In genomic region chr2:31880868-31881267, GRCm38 (mm10) we compare ENCODE assay signal across 10 mouse cellular contexts. TPM values are rescaled to one million over a fixed set of nuclear protein-coding genes. Genes with fewer than 3 reads are reported as not detected.
DNase-seq lines count a peak whose midpoint lies in the region; ATAC-seq lines count a peak whose summit lies in the region.
"Had no signal": no experiment of that assay in that cellular context is flagged by ENCODE, and none has a peak within 500 bp of the region (broad histone marks: within the 10 kb centered on the region; RNA-seq: fewer than 3 reads in every experiment).

No protein-coding gene starts in this region.

- no peak for ATAC-seq in megakaryocyte, adult 5-6 weeks (ENCODE audit: poor library complexity, severe bottlenecking)
- ATAC-seq: intestine, postnatal 0 days had no signal

- intact Hi-C loops in heart, postnatal 10 days (cut with DNase I), result no loop called here

- peak; percentile 25 for DNase-seq in heart, postnatal 4 days
- no peak for DNase-seq in heart, postnatal 10 days
- DNase-seq in CD4-positive helper T cell, adult 2 months (ENCODE audit: low read depth, low spot score), result peak; percentile 67
- DNase-seq in T-cell, adult 2 months (ENCODE audit: low spot score), result peak; percentile 64
- peak; percentile 26 for DNase-seq in spleen, adult 12 weeks (ENCODE audit: low spot score)
- no peak for DNase-seq in gastrocnemius, postnatal 10 days
- DNase-seq in c-Kit-positive CD71-positive TER-119-positive erythroid progenitor cells, embryonic 14.5 days (ENCODE audit: low spot score), result no peak
- DNase-seq: cerebellum, adult 18-20 months had no signal

RNA-seq across cellular contexts. Expression of gene Lamc3, which starts 6.2 kb away (rescaled TPM):
- total RNA-seq in heart, postnatal 4 days (2021), result under 1 TPM; 0.62 to 0.95 TPM
- 1 to 10 TPM in 1 of 2 experiments, under 1 TPM in 1; 0.79 to 1.2 TPM for total RNA-seq in heart, postnatal 10 days (2021)
- total RNA-seq in gastrocnemius, postnatal 10 days (2021), result under 1 TPM; 0.25 to 0.26 TPM
- total RNA-seq in megakaryocyte, adult 5-6 weeks (2015), result not detected in 2 replicates
- not detected in 2 replicates for total RNA-seq in megakaryocyte, adult 5-6 weeks (2017)

RNA-seq across cellular contexts. Expression of gene Fibcd1, which starts 35.1 kb away (rescaled TPM):
- total RNA-seq in heart, postnatal 4 days (2021), result not detected
- total RNA-seq in heart, postnatal 10 days (2021), result not detected
- total RNA-seq in gastrocnemius, postnatal 10 days (2021), result under 1 TPM in 1 of 2 experiments, not detected in 1; 0.05 TPM
- not detected in 2 replicates for total RNA-seq in megakaryocyte, adult 5-6 weeks (2015)
- total RNA-seq in megakaryocyte, adult 5-6 weeks (2017), result 0.04 TPM in 1 of 2 replicates, not detected in the other

Comparison
In these comparisons a context has a peak if more than half of its experiments do, and no peak if none do; other contexts are left out.
1. DNase-seq: peak in heart, postnatal 4 days (single experiment), CD4-positive helper T cell, adult 2 months (single experiment), T-cell, adult 2 months (single experiment) and spleen, adult 12 weeks (single experiment); none in heart, postnatal 10 days (0 of 2), gastrocnemius, postnatal 10 days (single experiment) and c-Kit-positive CD71-positive TER-119-positive erythroid progenitor cells, embryonic 14.5 days (single experiment).